Mouse (Mus musculus): ENCODE data around the gene Mtx1. TPM values are rescaled to one million over a fixed set of nuclear protein-coding genes. Genes with fewer than 3 reads are reported as not detected.
A peak's percentile ranks its signal among the peaks of the same experiment; 100 is the strongest.
"Not testable (repeated sequence)": the region's sequence is repeated elsewhere in the genome, so short reads cannot be mapped to it uniquely, and the experiment has no call there.

The Mtx1 gene
- total RNA-seq, 1 experiment from 2014 or later = 52.1 TPM

DNA sequence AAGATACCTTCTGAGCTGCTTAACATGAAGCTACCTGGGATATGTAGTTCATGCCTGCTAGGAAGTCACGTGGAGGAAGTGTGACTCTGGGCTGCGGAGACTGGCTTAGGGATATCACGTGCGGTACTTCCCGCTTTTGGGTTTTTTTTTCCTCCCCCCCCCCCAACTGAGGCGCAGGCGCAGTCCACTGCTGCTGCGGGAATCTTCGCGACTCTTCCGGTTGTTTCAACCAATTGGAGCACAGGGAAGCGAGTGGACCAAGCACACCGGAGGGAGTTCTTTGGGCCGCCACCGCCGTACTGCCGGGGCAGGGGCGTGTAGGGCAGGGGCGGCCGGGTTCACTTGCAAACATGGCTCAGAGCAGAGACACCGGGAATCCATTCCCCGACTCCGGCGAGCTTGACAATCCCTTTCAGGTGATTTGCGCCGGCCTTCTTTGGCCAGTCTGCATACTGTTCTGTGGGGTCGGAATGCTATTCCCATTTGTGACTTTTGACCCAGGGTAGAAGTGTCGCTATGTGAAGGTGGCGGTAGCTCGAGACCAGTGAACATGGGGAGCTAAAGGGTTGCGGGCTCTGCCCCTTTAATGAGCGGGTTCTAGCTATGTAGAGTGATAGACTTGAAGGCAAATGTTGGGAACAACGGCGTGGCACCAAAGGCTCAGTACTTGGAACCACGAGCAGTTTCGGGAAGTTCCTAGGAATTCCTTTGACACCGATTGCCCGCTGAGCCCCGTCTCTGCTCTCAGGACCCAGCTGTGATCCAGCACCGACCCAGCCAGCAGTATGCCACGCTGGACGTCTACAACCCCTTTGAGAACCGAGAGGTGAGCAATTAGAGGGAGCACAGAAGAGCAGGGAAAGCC is 49.4 kb downstream of the Mtx1 start, which contains the start of gene Scamp3:
TSS of gene Scamp3 (plus strand) at position 232 of the 865 bp plus-strand sequence.
- ATAC-seq (replicated peaks in 1 of 2; ENCODE audit: insufficient read depth in 1 of 2, low FRiP score in 2 of 2, low TSS enrichment in 1 of 2, low read depth in 1 of 2, poor library complexity in 2 of 2, severe bottlenecking in 2 of 2) = peak; percentile 91 to 92

DNA sequence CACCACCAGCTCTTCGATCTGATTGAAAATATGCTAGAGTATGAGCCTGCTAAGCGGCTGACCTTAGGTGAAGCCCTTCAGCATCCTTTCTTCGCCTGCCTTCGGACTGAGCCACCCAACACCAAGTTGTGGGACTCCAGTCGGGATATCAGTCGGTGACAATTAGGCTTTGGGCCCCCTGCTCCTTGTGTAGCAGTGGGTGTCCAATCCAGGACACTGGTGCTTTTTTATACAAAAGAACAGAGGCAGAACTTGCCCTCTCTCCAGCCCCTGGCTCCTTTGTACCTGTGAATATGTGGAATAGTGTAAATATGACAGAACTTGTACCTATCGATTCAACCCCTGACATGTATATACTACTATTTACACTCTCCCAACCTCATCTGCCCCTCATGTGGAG is 50.5 kb downstream of the Mtx1 start:
- ATAC-seq (replicated peaks in 1 of 2; ENCODE audit: insufficient read depth in 1 of 2, low FRiP score in 2 of 2, low TSS enrichment in 1 of 2, low read depth in 1 of 2, poor library complexity in 2 of 2, severe bottlenecking in 2 of 2) = no peak

DNA sequence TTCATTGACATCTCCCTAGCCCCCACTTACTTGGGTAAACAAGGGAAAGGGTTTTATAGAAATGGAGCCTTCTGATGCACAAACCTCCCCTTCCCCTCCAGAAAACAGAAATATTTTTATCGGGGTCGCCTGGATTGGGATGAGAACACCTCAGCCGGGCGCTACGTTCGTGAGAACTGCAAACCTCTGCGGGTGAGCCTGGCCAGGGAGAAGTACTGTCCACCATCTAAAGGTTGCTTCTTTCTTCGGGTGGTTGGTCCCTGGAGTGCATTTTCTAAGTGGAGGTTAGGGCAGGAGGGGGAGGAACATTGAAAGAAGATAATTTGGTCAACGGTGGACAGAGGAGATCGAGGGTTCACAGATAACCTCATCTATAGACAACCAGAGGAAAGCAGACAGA is 51.3 kb downstream of the Mtx1 start:
- no peak for ATAC-seq (replicated peaks in 1 of 2; ENCODE audit: insufficient read depth in 1 of 2, low FRiP score in 2 of 2, low TSS enrichment in 1 of 2, low read depth in 1 of 2, poor library complexity in 2 of 2, severe bottlenecking in 2 of 2)

DNA sequence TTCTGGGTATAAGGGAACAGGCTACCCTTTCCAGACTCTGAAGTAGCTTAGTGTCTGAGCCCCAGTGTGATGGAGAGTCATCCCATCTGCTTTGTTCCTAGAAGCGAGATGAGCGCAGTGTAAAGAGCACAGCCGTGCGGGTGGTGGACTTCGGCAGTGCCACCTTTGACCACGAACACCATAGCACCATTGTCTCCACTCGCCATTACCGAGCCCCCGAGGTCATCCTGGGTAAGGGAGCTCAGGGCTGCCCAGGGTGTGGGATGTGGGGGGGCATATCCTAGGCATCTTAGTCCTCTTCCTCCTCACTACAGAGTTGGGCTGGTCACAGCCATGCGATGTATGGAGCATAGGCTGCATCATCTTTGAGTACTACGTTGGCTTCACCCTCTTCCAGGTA is 52.0 kb downstream of the Mtx1 start:
- ATAC-seq (replicated peaks in 1 of 2; ENCODE audit: insufficient read depth in 1 of 2, low FRiP score in 2 of 2, low TSS enrichment in 1 of 2, low read depth in 1 of 2, poor library complexity in 2 of 2, severe bottlenecking in 2 of 2) = no peak

DNA sequence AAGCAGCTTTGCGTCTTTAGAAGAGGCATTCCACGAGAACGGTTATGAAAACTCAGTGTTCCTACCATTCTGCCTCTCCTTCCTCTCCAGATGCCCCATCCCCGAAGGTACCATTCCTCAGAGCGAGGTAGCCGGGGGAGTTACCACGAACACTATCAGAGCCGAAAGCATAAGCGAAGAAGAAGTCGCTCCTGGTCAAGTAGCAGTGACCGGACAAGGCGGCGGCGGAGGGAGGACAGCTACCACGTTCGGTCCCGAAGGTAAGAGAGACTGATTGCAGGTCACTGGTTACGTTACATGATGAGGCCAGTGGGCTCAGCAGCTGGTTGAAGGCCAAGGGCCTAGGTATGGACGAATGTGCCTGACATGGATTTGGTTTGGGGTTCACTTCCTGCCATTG is 59.9 kb downstream of the Mtx1 start:
- ATAC-seq (replicated peaks in 1 of 2; ENCODE audit: insufficient read depth in 1 of 2, low FRiP score in 2 of 2, low TSS enrichment in 1 of 2, low read depth in 1 of 2, poor library complexity in 2 of 2, severe bottlenecking in 2 of 2) = no peak

DNA sequence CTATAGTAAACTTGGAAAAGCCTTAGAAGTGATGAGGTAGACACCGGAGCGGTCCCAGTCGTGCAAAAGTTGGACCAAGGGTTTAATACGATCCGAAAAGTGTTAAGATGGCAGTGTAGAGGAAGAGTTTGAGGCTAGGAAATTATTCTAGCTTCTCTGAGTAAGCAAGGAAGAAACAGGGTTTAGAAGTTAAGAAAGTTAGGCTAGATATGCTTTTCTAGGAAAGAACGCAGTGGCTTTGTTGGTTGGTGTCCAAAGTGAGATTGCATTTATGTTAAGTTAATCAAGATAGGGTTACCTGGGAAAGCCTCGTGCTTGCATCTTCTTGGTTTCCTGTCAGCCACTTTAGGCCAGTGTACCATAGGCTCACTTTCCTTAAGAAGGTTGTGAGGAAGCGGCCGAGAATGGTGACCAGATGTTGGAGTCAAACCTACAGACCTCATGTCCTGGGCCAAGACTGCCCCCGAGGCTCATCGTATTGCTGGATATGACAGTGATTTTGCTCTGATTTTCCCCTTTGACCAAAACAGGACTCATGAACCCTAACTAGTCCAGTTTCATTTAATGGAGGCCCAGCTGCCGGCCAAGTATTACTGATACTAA is 61.5 kb downstream of the Mtx1 start:
- no peak for ATAC-seq (replicated peaks in 1 of 2; ENCODE audit: insufficient read depth in 1 of 2, low FRiP score in 2 of 2, low TSS enrichment in 1 of 2, low read depth in 1 of 2, poor library complexity in 2 of 2, severe bottlenecking in 2 of 2)

DNA sequence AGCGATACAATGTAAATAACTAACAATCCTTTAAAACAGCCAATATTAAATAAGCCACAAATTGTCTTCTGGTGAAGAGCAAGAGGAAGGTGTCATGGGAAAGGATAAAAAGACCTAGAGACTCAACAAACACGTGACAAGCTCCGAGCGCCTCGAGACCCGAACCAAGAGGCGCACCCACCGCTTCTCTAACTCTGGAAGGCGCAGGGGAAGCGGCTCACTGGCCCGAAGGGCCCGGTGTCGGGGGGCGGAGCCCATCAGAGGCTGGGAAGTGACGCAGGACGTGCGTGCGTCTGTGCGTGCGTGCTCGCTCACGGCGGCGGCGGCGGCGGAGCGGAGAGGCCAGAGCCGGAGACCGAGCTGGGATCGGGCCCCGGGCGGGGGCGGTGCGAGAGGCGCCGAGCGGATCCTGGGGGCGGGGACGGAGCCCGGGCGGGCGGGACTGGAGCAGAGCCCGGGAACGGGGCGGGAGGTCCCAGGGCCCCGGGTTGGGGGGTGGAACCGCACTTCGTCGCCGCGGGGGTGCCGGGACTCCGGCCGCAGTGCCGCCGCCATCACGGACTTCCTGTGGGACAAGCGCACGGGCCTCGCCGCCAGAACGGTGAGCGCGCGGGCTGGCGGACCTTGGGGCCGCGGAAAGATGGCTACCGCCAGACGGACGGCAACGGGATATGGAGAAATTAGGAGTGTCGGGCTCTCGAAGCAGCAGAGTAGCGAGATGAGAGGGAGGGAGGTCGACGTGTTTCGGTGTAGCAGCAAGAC is 62.2 kb downstream of the Mtx1 start, which contains the start of gene Clk2:
TSS of gene Clk2 (plus strand) at position 290 of the 762 bp plus-strand sequence.
- ATAC-seq (replicated peaks in 1 of 2; ENCODE audit: insufficient read depth in 1 of 2, low FRiP score in 2 of 2, low TSS enrichment in 1 of 2, low read depth in 1 of 2, poor library complexity in 2 of 2, severe bottlenecking in 2 of 2) = peak; percentile 94 to 97

DNA sequence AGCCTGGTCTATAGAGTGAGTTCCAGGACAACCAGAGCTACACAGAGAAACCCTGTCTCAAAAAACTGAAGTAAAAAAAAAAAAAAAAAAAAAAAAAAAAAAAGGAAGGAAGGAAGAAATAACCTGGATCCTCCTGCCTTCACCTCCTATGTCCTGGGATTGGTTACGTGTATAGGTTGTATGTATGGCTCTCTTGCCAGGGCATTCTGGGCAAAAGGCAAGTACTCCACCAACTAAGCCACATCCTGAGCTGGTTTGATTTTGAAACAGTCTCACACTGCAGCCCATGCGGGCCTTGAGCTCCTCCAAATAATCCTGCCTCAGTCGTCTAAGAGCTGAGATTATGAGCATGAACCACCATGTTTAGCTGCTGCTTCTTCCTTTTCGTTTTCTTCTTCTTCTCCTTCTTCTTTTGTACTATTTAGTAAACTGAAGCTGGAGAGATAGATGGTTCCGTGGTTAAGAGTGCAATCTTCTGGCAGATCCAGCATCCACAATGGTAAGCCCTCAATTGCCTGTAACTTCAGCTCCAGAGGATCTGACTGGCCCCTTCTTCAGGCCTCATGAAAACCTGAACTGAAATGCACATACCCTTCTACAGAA is 63.1 kb downstream of the Mtx1 start:
- no peak for ATAC-seq (replicated peaks in 1 of 2; ENCODE audit: insufficient read depth in 1 of 2, low FRiP score in 2 of 2, low TSS enrichment in 1 of 2, low read depth in 1 of 2, poor library complexity in 2 of 2, severe bottlenecking in 2 of 2)

DNA sequence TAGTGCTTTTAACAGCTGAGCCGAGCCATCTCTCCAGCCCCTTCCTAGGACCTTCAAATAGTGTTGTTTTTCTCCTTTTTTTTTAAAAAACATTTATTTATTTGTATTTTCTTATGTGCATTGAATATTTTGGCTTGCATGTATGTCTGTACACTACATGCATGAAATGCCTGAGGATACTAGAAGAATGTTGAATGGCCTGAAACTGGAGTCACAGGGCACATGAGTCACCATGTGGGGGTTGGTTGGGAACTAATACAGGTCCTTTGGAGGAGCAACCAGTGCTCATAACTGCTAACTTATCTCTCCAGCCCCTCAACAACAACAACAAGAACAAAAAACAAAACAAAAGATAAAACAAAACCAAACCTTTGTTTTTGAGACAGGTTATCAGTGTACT is 63.8 kb downstream of the Mtx1 start:
- ATAC-seq (replicated peaks in 1 of 2; ENCODE audit: insufficient read depth in 1 of 2, low FRiP score in 2 of 2, low TSS enrichment in 1 of 2, low read depth in 1 of 2, poor library complexity in 2 of 2, severe bottlenecking in 2 of 2) = no peak

DNA sequence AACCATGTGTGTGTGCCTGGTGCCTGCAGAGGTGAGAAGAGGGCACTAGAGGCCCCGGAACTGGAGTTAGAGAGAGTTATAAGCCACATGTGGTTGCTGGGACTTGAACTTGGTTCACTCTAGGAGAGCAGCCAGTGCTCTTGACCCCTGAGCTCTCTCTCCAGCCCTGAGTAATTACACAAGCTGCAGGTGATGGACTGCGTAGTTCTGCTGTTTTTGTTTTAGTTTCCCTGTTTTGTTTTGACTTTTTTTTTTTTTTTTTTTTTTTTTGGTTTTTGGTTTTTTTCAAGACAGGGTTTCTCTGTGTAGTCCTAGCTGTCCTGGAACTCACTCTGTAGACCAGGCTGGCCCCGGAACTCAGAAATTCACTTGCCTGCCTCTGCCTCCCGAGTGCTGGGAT is 65.1 kb downstream of the Mtx1 start:
- no peak for ATAC-seq (replicated peaks in 1 of 2; ENCODE audit: insufficient read depth in 1 of 2, low FRiP score in 2 of 2, low TSS enrichment in 1 of 2, low read depth in 1 of 2, poor library complexity in 2 of 2, severe bottlenecking in 2 of 2)

DNA sequence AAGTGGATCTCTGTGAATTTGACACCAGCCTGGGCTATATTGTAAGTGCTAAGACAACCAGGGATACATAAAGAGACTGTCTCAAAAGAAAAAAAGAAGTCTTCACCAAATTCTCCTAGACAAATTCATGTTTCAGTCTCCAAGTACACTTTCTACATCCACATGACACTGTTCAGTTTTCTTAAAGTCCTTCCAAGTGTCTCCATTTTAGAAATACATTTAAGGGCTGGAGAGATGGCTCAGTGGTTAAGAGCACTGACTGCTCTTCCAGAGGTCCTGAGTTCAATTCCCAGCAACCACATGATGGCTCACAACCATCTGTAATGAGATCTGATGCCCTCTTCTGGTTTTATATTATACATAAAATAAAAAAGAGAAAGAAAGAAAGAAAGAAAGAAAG is 65.7 kb downstream of the Mtx1 start:
- ATAC-seq (replicated peaks in 1 of 2; ENCODE audit: insufficient read depth in 1 of 2, low FRiP score in 2 of 2, low TSS enrichment in 1 of 2, low read depth in 1 of 2, poor library complexity in 2 of 2, severe bottlenecking in 2 of 2) = not testable (repeated sequence)

DNA sequence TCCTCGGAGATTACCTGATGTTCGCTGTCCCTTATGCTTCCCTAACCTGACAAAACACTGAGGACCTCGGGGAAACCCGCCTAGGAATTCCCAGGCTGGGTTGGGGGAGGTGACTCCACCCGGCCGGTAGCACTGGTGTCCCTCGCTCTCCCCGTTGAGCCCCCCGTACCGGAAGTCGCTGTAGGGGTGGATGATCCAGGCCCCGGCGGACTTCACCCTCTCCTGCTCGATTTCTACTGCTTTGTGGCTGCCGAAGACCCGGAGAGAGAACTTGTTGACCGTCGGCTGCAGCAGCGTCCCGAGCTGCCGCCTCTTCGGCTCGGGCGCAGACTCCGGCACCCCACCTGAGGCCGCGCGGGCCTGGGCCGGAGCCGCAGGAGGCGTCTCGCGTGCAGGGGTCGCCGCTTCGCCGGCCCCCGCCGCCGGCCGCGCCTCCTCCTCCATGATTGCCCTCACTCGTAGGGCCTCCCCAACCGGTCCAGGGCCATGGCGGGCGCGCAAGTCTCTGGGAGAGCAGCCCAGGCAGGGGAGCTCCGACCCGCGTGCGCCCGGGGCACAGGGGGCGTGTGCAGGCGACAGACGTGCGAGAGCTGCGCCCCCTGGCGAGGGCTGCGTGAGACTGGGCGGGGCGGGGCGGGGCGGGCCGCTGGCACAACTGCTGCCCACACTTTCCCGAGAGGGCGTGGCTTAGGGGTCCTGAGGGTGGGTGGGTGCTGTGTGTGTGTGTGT is 67.1 kb downstream of the Mtx1 start, which contains the start of gene Hcn3:
TSS of gene Hcn3 (minus strand) at position 581 of the 729 bp plus-strand sequence.
- peak; percentile 42 to 60 for ATAC-seq (replicated peaks in 1 of 2; ENCODE audit: insufficient read depth in 1 of 2, low FRiP score in 2 of 2, low TSS enrichment in 1 of 2, low read depth in 1 of 2, poor library complexity in 2 of 2, severe bottlenecking in 2 of 2)

DNA sequence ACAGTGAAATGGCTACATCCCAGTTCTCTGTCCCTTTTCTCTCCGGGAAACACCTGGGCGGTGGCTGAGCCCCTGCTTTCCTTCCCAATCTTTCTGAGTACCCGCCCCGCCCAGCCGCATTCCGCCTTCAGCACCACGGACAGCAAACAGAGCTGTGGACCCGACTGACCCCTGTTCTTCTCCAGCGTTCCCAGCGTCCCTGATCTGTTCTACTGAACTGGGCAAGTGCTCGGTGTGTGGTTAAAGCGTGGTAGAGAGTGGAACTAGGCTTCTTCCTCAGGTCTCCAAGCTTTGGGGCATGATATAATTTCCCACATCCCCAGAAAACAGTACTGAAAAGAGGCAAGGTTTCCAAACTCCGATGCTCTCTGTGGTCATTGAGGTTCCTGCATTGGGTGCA is 67.7 kb downstream of the Mtx1 start:
- ATAC-seq (replicated peaks in 1 of 2; ENCODE audit: insufficient read depth in 1 of 2, low FRiP score in 2 of 2, low TSS enrichment in 1 of 2, low read depth in 1 of 2, poor library complexity in 2 of 2, severe bottlenecking in 2 of 2) = peak; percentile 39 to 57; a peak in 3 of 4 replicates

Other genes starting within 250 kb of the Mtx1 start
- 8.4 and 15.2 TPM in 2 replicates for gene Rusc1, start 133.8 kb downstream of the Mtx1 start, total RNA-seq (2017)
- gene Gm43738, start 126.0 kb downstream of the Mtx1 start, total RNA-seq (2017) = not detected in 2 replicates
- 78.9 and 98.4 TPM in 2 replicates for gene Fdps, start 125.1 kb downstream of the Mtx1 start, total RNA-seq (2017)
- 1.9 and 15.5 TPM in 2 replicates for gene Pklr, start 90.9 kb downstream of the Mtx1 start, total RNA-seq (2017)
- gene Hcn3, start 66.9 kb downstream of the Mtx1 start, total RNA-seq (2017) = 1.5 and 3.5 TPM in 2 replicates
- 73.3 and 87.2 TPM in 2 replicates for gene Clk2, start 62.3 kb downstream of the Mtx1 start, total RNA-seq (2017)
- gene Scamp3, start 49.6 kb downstream of the Mtx1 start, total RNA-seq (2017) = 23.5 and 23.8 TPM in 2 replicates
- 7.3 and 8.0 TPM in 2 replicates for gene Fam189b, start 43.9 kb downstream of the Mtx1 start, total RNA-seq (2017)
- 33.2 and 43.8 TPM in 2 replicates for gene Gba, start 24.2 kb downstream of the Mtx1 start, total RNA-seq (2017)
- 0.38 TPM in 1 of 2 replicates, not detected in the other for gene Thbs3, start 11.9 kb downstream of the Mtx1 start, total RNA-seq (2017)
- gene Muc1, start 2.0 kb upstream of the Mtx1 start, total RNA-seq (2017) = 0.44 and 1.7 TPM in 2 replicates
- 108 and 186 TPM in 2 replicates for gene Krtcap2, start 18.9 kb upstream of the Mtx1 start, total RNA-seq (2017)
- 3.4 and 3.8 TPM in 2 replicates for gene Trim46, start 19.2 kb upstream of the Mtx1 start, total RNA-seq (2017)
- gene Dpm3, start 32.3 kb upstream of the Mtx1 start, total RNA-seq (2017) = 65.6 and 96.1 TPM in 2 replicates
- gene Slc50a1, start 43.5 kb upstream of the Mtx1 start, total RNA-seq (2017) = 96.6 and 133 TPM in 2 replicates
- 0.75 TPM in 1 of 2 replicates, not detected in the other for gene Efna1, start 54.1 kb upstream of the Mtx1 start, total RNA-seq (2017)
- not detected in 2 replicates for gene Efna3, start 95.9 kb upstream of the Mtx1 start, total RNA-seq (2017)
- gene Efna4, start 110.9 kb upstream of the Mtx1 start, total RNA-seq (2017) = 0.99 and 3.4 TPM in 2 replicates
- 28.9 and 30.9 TPM in 2 replicates for gene Adam15, start 122.9 kb upstream of the Mtx1 start, total RNA-seq (2017)
- gene Dcst2, start 134.9 kb upstream of the Mtx1 start, total RNA-seq (2017) = not detected in 2 replicates
- gene Dcst1, start 138.2 kb upstream of the Mtx1 start, total RNA-seq (2017) = not detected in 2 replicates
- 8.6 and 9.9 TPM in 2 replicates for gene Zbtb7b, start 167.7 kb upstream of the Mtx1 start, total RNA-seq (2017)
- gene Lenep, start 175.7 kb upstream of the Mtx1 start, total RNA-seq (2017) = 0.15 and 1.9 TPM in 2 replicates
- gene Flad1, start 184.8 kb upstream of the Mtx1 start, total RNA-seq (2017) = 12.9 and 18.2 TPM in 2 replicates
- gene Cks1b, start 191.3 kb upstream of the Mtx1 start, total RNA-seq (2017) = 106 and 133 TPM in 2 replicates
- gene Shc1, start 191.4 kb upstream of the Mtx1 start, total RNA-seq (2017) = 50.8 and 51.2 TPM in 2 replicates
- gene Pygo2, start 203.1 kb upstream of the Mtx1 start, total RNA-seq (2017) = 11.8 and 14.3 TPM in 2 replicates
- gene Pbxip1, start 209.6 kb upstream of the Mtx1 start, total RNA-seq (2017) = 26.7 and 28.4 TPM in 2 replicates
- 21.4 and 21.6 TPM in 2 replicates for gene Pmvk, start 227.5 kb upstream of the Mtx1 start, total RNA-seq (2017)